8 mouse cellular contexts compared by ENCODE assay signal in the genomic region with DNA sequence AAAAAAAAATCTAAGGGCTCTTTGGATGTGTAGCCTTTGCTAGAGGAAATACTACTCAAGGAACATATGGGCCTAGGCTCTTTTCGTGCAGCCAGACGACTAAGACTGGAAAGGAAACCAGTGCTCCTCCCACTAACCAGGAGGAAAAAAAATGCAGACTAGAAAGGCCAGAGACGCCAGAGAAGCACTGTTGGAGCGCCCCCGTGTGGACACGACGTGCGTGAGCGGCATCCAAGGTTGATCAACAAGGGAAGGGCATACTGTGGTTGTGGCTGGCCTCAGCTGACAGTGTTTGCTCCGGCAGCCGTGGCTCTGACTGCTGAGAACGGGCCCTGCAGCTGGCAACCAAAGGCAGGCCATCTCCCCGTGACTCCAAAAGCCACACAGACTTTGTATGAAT. TPM values are rescaled to one million over a fixed set of nuclear protein-coding genes. Genes with fewer than 3 reads are reported as not detected.
DNase-seq lines count a peak whose midpoint lies in the region; ATAC-seq and TF ChIP-seq lines count a peak whose summit lies in the region.

No protein-coding gene starts in this region.

- peaks cover 41% of the 10 kb centered on the region for H3K4me1 ChIP-seq in embryonic facial prominence, embryonic 12.5 days
- H3K4me1 ChIP-seq in limb, embryonic 10.5 days: peaks cover 47% of the 10 kb centered on the region
- peaks cover 34% of the 10 kb centered on the region for H3K4me1 ChIP-seq in midbrain, embryonic 13.5 days (replicated peaks)
- peaks cover 8% of the 10 kb centered on the region for H3K4me1 ChIP-seq in small intestine, adult 2 months (ENCODE audit: control insufficient read depth, insufficient read depth, insufficient read length, low read length)

- no peaks in the 10 kb centered on the region for H3K36me3 ChIP-seq in embryonic facial prominence, embryonic 12.5 days
- H3K36me3 ChIP-seq in limb, embryonic 10.5 days: no peaks in the 10 kb centered on the region
- H3K36me3 ChIP-seq in midbrain, embryonic 13.5 days: no peaks in the 10 kb centered on the region
- H3K36me3 ChIP-seq in small intestine, adult 2 months (ENCODE audit: control insufficient read depth, insufficient read depth, low read length): no peaks in the 10 kb centered on the region

- no peaks in the 10 kb centered on the region for H3K27me3 ChIP-seq in embryonic facial prominence, embryonic 12.5 days
- no peaks in the 10 kb centered on the region for H3K27me3 ChIP-seq in limb, embryonic 10.5 days (ENCODE audit: low read depth, poor library complexity, severe bottlenecking)
- no peaks in the 10 kb centered on the region for H3K27me3 ChIP-seq in midbrain, embryonic 13.5 days
- no peaks in the 10 kb centered on the region for H3K27me3 ChIP-seq in small intestine, adult 2 months (ENCODE audit: control insufficient read depth, insufficient read depth, low read length)

- 0 out of 2 replicates have a peak overlapping the region, but pooled peaks have one; percentile 14 for H3K4me3 ChIP-seq in embryonic facial prominence, embryonic 12.5 days
- peak overlapping the region; percentile 25; the same call in 1 of the 2 replicates for H3K4me3 ChIP-seq in limb, embryonic 10.5 days
- no peak overlapping the region for H3K4me3 ChIP-seq in midbrain, embryonic 13.5 days (replicated peaks)
- peak overlapping the region; percentile 43 for H3K4me3 ChIP-seq in small intestine, adult 2 months (ENCODE audit: low read depth, low read length)

- TF ChIP-seq CTCF in small intestine, adult 2 months (IDR thresholded peaks at IDR 0.05; ENCODE audit: extremely low read depth, insufficient read length, insufficient replicate concordance, low read depth, low read length): peak; percentile 98

- WGBS in embryonic facial prominence, embryonic 12.5 days: under 1% methylated on average over 13 of the region's 13 CpGs
- WGBS in limb, embryonic 10.5 days: 1% methylated on average over 13 of the region's 13 CpGs
- WGBS in midbrain, embryonic 13.5 days: 0% methylated on average over 13 of the region's 13 CpGs
- under 1% methylated on average over 13 of the region's 13 CpGs for WGBS in small intestine, adult 2 months

- H3K9me3 ChIP-seq in embryonic facial prominence, embryonic 12.5 days: no peaks in the 10 kb centered on the region
- H3K9me3 ChIP-seq in limb, embryonic 10.5 days (replicated peaks): no peaks in the 10 kb centered on the region
- no peaks in the 10 kb centered on the region for H3K9me3 ChIP-seq in midbrain, embryonic 13.5 days

- H3K9ac ChIP-seq in embryonic facial prominence, embryonic 12.5 days: peak overlapping the region; percentile 38; the same call in 1 of the 2 replicates
- no peak overlapping the region for H3K9ac ChIP-seq in midbrain, embryonic 13.5 days (replicated peaks)

- peak; percentile 98 for DNase-seq in 3T3-L1 (ENCODE audit: low read depth, low spot score)
- DNase-seq in adrenal gland, postnatal 36 days: peak; percentile 96 to 97
- DNase-seq in heart, adult 18-20 months: peak; percentile 96 to 99
- DNase-seq in kidney, adult 18-20 months: peak; percentile 96
- DNase-seq in limb, embryonic 10.5 days (ENCODE audit: low spot score): peak; percentile 98

- H3K4me2 ChIP-seq in embryonic facial prominence, embryonic 12.5 days (replicated peaks): peak overlapping the region; percentile 40
- peak overlapping the region; percentile 38 for H3K4me2 ChIP-seq in midbrain, embryonic 13.5 days (replicated peaks)

- TF ChIP-seq POLR2A in small intestine, adult 2 months (IDR thresholded peaks at IDR 0.05; ENCODE audit: low read depth, low read length): no peak

- peak overlapping the region; percentile 99 for H3K27ac ChIP-seq in embryonic facial prominence, embryonic 12.5 days
- peak overlapping the region; percentile 97 for H3K27ac ChIP-seq in limb, embryonic 10.5 days
- H3K27ac ChIP-seq in midbrain, embryonic 13.5 days: peak overlapping the region; percentile 59
- H3K27ac ChIP-seq in small intestine, adult 2 months (ENCODE audit: insufficient read depth, low read depth, low read length): no peak overlapping the region

- no peak for ATAC-seq in embryonic facial prominence, embryonic 12.5 days (ENCODE audit: insufficient number of reproducible peaks, insufficient read depth, low FRiP score, low TSS enrichment)
- peak; percentile 62 for ATAC-seq in midbrain, embryonic 13.5 days

RNA-seq across cellular contexts. Expression of a gene that starts 30.8 kb away (rescaled TPM):
- not detected for total RNA-seq in adrenal gland, postnatal 36 days (2021)
- polyA plus RNA-seq in embryonic facial prominence, embryonic 12.5 days (2016; fragmentation: Nextera tagmentation; extraction: Ambion mirVana): not detected in 2 replicates
- total RNA-seq in heart, adult 18-20 months (2021): under 1 TPM in 1 of 2 experiments, not detected in 1; 0.13 TPM
- not detected in 2 replicates for polyA plus RNA-seq in limb, embryonic 10.5 days (2016; fragmentation: Nextera tagmentation; extraction: Ambion mirVana)
- polyA plus RNA-seq in midbrain, embryonic 13.5 days (2015; fragmentation: Nextera tagmentation; extraction: Ambion mirVana): not detected in 2 replicates
- polyA plus RNA-seq in small intestine, adult 2 months (2012; rRNA removed): 31.4 and 88.8 TPM in 2 replicates

RNA-seq across cellular contexts. Expression of a gene that starts 42.8 kb away (rescaled TPM):
- 1 to 10 TPM; 1.7 to 2.0 TPM for total RNA-seq in adrenal gland, postnatal 36 days (2021)
- not detected in 2 replicates for polyA plus RNA-seq in embryonic facial prominence, embryonic 12.5 days (2016; fragmentation: Nextera tagmentation; extraction: Ambion mirVana)
- total RNA-seq in heart, adult 18-20 months (2021): under 1 TPM; 0.30 to 0.62 TPM
- not detected in 2 replicates for polyA plus RNA-seq in limb, embryonic 10.5 days (2016; fragmentation: Nextera tagmentation; extraction: Ambion mirVana)
- 0.04 TPM in 1 of 2 replicates, not detected in the other for polyA plus RNA-seq in midbrain, embryonic 13.5 days (2015; fragmentation: Nextera tagmentation; extraction: Ambion mirVana)
- 41.6 and 153 TPM in 2 replicates for polyA plus RNA-seq in small intestine, adult 2 months (2012; rRNA removed)

Comparison
In these comparisons a context has a peak if more than half of its experiments do, and no peak if none do; other contexts are left out.
1. RNA of a gene that starts 30.8 kb away (polyA plus RNA-seq): 31.4 to 88.8 TPM in small intestine, adult 2 months; not detected in embryonic facial prominence, embryonic 12.5 days, not detected in limb, embryonic 10.5 days and not detected in midbrain, embryonic 13.5 days; every median in the first group is over 10 times any median in the second.
2. RNA of a gene that starts 42.8 kb away (polyA plus RNA-seq): 41.6 to 153 TPM in small intestine, adult 2 months; 0.04 TPM in midbrain, embryonic 13.5 days, not detected in embryonic facial prominence, embryonic 12.5 days and not detected in limb, embryonic 10.5 days; every median in the first group is over 10 times any median in the second.
3. Peak in every context shown above with its lines, with median percentiles within 50 percentile points of each other: DNase-seq.